Mouse (Mus musculus) urinary bladder, adult 18-20 months (tissue): ENCODE results near the gene Atg14.

Experiments
- DNase-seq, 2 experiments: peaks; one replicate each; pipeline ENCODE4 v3.0.0; 2022; ENCODE audit warnings: low spot score in 2 of 2, mixed read lengths in 2 of 2

Gene Atg14

GRCm38 (mm10) chr14:47508035-47508434 is 62.4 kb downstream of the Atg14 start:
- DNase-seq = no peak

GRCm38 (mm10) chr14:47506676-47507075 is 63.8 kb downstream of the Atg14 start:
- no peak for DNase-seq

DNA sequence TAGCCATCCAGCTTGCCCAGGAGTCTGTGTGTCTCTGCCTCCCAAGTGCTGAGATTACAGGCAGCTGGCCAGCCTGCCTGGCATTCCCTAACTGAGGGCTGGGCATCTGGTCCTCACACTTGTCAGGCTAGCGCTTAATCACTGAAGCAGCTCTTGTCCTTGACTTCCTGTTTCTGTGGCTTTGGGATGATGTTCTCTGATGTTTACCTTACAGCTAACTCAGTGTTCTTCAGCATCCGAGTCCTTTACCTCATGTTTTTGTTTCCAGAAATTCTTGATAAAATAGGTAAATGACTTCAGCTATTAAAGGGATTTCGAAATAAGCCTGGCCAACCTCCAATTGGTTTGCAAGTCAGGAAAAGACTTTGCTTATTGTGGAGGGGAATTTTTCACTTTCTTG is 66.4 kb downstream of the Atg14 start:
- no peak for DNase-seq

GRCm38 (mm10) chr14:47498632-47499031 is 71.8 kb downstream of the Atg14 start:
- no peak for DNase-seq

DNA sequence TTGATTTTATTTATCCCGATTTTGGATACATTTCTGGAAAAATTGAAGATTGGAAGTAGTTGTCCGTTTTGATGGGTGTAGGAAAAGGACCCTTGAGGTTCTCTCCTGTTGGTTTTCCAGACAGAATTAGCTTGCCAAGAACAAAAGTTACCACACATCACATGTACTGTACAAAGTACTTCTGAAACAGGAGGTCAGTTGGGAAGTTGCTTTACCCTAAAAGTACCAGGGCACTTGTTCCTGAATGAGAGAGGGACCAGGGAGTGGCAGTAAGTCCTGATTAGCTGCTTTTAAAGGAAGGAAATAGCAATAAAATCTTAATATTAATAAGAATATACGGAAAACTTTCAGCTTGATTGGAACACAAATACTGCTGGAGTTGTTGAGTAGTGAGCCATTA is 73.3 kb downstream of the Atg14 start:
- no peak for DNase-seq

- DNase-seq = no peak
These were observed 74.5 kb downstream of the Atg14 start for GRCm38 (mm10) chr14:47495951-47496350.

DNA sequence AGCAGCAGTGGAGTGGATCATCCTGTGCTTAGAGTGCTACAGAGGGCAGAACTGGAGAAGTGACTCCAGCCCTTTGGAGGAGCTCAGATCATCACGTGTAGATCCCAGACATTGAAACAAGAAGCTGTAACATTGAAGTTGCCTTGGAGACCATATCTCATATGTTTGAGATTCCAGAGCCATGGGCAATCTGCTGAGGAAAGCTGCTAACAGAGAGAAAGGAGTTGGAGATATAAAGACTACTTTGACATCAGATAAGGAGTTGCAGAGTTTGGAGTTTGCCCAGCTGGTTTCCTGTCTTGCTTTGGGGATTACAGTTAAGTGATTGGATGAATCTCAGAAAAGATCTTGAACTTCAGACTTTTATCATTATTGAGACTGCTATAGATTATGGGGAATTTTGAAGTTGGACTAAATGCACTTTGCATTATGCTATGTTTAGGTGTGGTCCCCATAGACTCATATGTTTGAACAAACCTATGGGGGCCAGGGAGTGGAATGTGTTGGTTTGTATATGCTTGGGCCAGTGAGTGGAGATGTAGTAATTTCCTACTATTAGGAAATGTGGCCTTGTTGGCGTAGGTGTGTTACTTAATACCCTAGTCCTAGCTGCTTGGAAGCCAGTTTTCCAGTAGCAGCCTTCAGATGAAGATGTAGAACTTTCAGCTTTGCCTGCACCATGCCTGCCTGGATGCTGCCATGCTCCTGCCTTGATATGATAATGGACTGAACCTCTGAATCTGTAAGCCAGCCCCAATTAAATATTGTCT is 76.7 kb downstream of the Atg14 start:
- DNase-seq = no peak
